Mouse (Mus musculus) CH12.LX (cell line): ENCODE results near the gene Adamts6. TPM values are rescaled to one million over a fixed set of nuclear protein-coding genes. Genes with fewer than 3 reads are reported as not detected.

ENCODE experiments used
- DNase-seq: peaks from one replicate; pipeline ENCODE4 v3.0.0-alpha.2; 2013; ENCODE audit errors: extremely low read depth
- H3K27ac ChIP-seq: 2 replicates; pipeline ENCODE4 v1.5.1; 2012; ENCODE audit warnings: low read depth, mild to moderate bottlenecking, control low read depth, moderate library complexity; ENCODE audit not compliant: insufficient read depth
- H3K27me3 ChIP-seq: replicated peaks from 2 replicates; pipeline ENCODE3; 2012; ENCODE audit warnings: inconsistent platforms
- H3K36me3 ChIP-seq, 2 experiments: replicated peaks in 1 of 2; 2 replicates each; pipeline versions ENCODE3 to v1.6.1; 2012; ENCODE audit warnings: inconsistent platforms in 1 of 2, low read length in 1 of 2, mild to moderate bottlenecking in 1 of 2, mixed read lengths in 1 of 2, moderate library complexity in 1 of 2; ENCODE audit not compliant: control insufficient read depth in 1 of 2, insufficient read depth in 1 of 2
- H3K4me1 ChIP-seq, 2 experiments: 2 replicates each; pipeline ENCODE4 v1.6.1; 2012; ENCODE audit warnings: inconsistent platforms in 1 of 2, moderate library complexity in 1 of 2; ENCODE audit not compliant: insufficient read depth in 2 of 2, control insufficient read depth in 1 of 2
- H3K4me2 ChIP-seq: 2 replicates; pipeline ENCODE4 v1.6.1; 2012; ENCODE audit warnings: low read depth, mild to moderate bottlenecking, control low read depth; ENCODE audit not compliant: poor library complexity, insufficient read depth, severe bottlenecking
- H3K4me3 ChIP-seq, 3 experiments: fragments of 150-350 bp in 1 of 3; sonication (generic) in 1 of 3; replicated peaks in 1 of 3; 2 replicates each; pipeline versions ENCODE3 to v1.5.1; 2011 to 2012; ENCODE audit warnings: low read depth in 2 of 3, low read length in 2 of 3, mild to moderate bottlenecking in 2 of 3, moderate library complexity in 2 of 3, control low read depth in 1 of 3, improper control_type of control experiment in 1 of 3, inconsistent platforms in 1 of 3, mixed read lengths in 1 of 3; ENCODE audit not compliant: poor library complexity in 1 of 3
- H3K79me2 ChIP-seq: replicated peaks from 2 replicates; pipeline ENCODE4 v1.6.1; 2012; ENCODE audit warnings: mild to moderate bottlenecking, moderate library complexity; ENCODE audit not compliant: control insufficient read depth, poor library complexity, insufficient read depth, severe bottlenecking; ENCODE audit errors: extremely low read depth
- H3K9ac ChIP-seq: 2 replicates; pipeline ENCODE4 v1.6.1; 2012; ENCODE audit warnings: low read depth, mild to moderate bottlenecking, control low read depth, moderate library complexity; ENCODE audit not compliant: insufficient read depth
- H3K9me3 ChIP-seq: replicated peaks from 2 replicates; pipeline ENCODE3; 2012; ENCODE audit warnings: low read length, inconsistent platforms, mixed read lengths
- BHLHE40 ChIP-seq: IDR thresholded peaks from 2 replicates; pipeline ENCODE4 v1.6.1; 2011; ENCODE audit warnings: mild to moderate bottlenecking, low read depth, low read length, improper control_type of control experiment
- CTCF ChIP-seq, 2 experiments: IDR thresholded peaks in 1 of 2; conservative IDR thresholded peaks in 1 of 2; 2 replicates each; pipeline ENCODE4 v1.5.1; 2011 to 2012; ENCODE audit warnings: low read depth in 2 of 2, low read length in 2 of 2, improper control_type of control experiment in 1 of 2, inconsistent platforms in 1 of 2, mild to moderate bottlenecking in 1 of 2, moderate library complexity in 1 of 2
- E2F4 ChIP-seq: IDR thresholded peaks from 2 replicates; pipeline ENCODE4 v1.6.1; 2011; ENCODE audit warnings: low read depth, low read length, improper control_type of control experiment; ENCODE audit not compliant: insufficient replicate concordance
- EP300 ChIP-seq: IDR thresholded peaks from 2 replicates; pipeline ENCODE4 v1.6.1; 2011; ENCODE audit warnings: low read length, improper control_type of control experiment
- JUN ChIP-seq: IDR thresholded peaks from 2 replicates; pipeline ENCODE4 v1.6.1; 2011; ENCODE audit warnings: low read depth, mild to moderate bottlenecking, low read length, improper control_type of control experiment, moderate library complexity; ENCODE audit not compliant: insufficient read depth
- JUND ChIP-seq: conservative IDR thresholded peaks from 2 replicates; pipeline ENCODE4 v1.6.1; 2011; ENCODE audit warnings: low read depth, low read length, improper control_type of control experiment
- MAFK ChIP-seq: IDR thresholded peaks from 2 replicates; pipeline ENCODE4 v1.6.1; 2011; ENCODE audit warnings: low read length, improper control_type of control experiment; ENCODE audit not compliant: insufficient replicate concordance
- MAX ChIP-seq: IDR thresholded peaks from 2 replicates; pipeline ENCODE4 v1.6.1; 2011; ENCODE audit warnings: low read length, improper control_type of control experiment
- MEF2A ChIP-seq: IDR thresholded peaks from 2 replicates; pipeline ENCODE4 v1.6.1; 2014; ENCODE audit warnings: low read depth, mild to moderate bottlenecking, inconsistent platforms, low read length, improper control_type of control experiment, borderline replicate concordance
- NELFE ChIP-seq: IDR thresholded peaks from 2 replicates; pipeline ENCODE4 v1.6.1; 2011; ENCODE audit warnings: low read depth, low read length, improper control_type of control experiment
- POLR2A ChIP-seq: IDR thresholded peaks from 2 replicates; pipeline ENCODE4 v1.6.1; 2011; ENCODE audit warnings: low read depth, mild to moderate bottlenecking, improper control_type of control experiment, low read length
- SMC3 ChIP-seq: IDR thresholded peaks from 2 replicates; pipeline ENCODE4 v1.6.1; 2011; ENCODE audit warnings: low read depth, low read length, improper control_type of control experiment
- TBP ChIP-seq: conservative IDR thresholded peaks from 2 replicates; pipeline ENCODE4 v1.6.1; 2011; ENCODE audit warnings: low read depth, low read length, improper control_type of control experiment
- USF1 ChIP-seq: IDR thresholded peaks from 2 replicates; pipeline ENCODE4 v1.6.1; 2014; ENCODE audit warnings: low read depth, mild to moderate bottlenecking, inconsistent platforms, low read length, improper control_type of control experiment
- ZMIZ1 ChIP-seq: IDR thresholded peaks from 2 replicates; pipeline ENCODE4 v1.6.1; 2012; ENCODE audit warnings: low read depth, mild to moderate bottlenecking, inconsistent platforms, low read length, improper control_type of control experiment
- dilution Hi-C: fragments of 300-500 bp; cut with MboI; formaldehyde crosslinking; loops from 2 replicates; pipeline ENCODE4 v1.14.3; 2020; ENCODE audit warnings: low sequenced_read_pairs; ENCODE audit not compliant: extremely low pct_unique_long_range_greater_than_20kb, extremely low pct_ligation_motif_present
- in situ Hi-C: fragments of 300-500 bp; cut with MboI; formaldehyde crosslinking; loops from 3 replicates; pipeline ENCODE4 v1.14.3; 2019; ENCODE audit warnings: low sequenced_read_pairs, low pct_ligation_motif_present, low pct_unique_long_range_greater_than_20kb, mixed read lengths
- polyA plus RNA-seq: library from polyadenylated mRNA; unstranded; fragments of >175 nt; gene quantifications from 2 replicates; pipeline ENCODE4 v1.2.1, GENCODE M21; 2012; ENCODE audit warnings: low read depth; ENCODE audit not compliant: insufficient read length
- total RNA-seq, 2 experiments: library from RNA; depleted of rRNA; stranded (reverse); fragments of 300-350 nt in 1 of 2; fragments of >200 nt in 1 of 2; gene quantifications; 2 replicates each; pipeline ENCODE4 v1.2.3; 2012 to 2014

Adamts6 gene
- total and polyA plus RNA-seq, 3 experiments: 0.34 to 1.1 (median 0.72) TPM

GRCm38 (mm10) chr13:104525656-104526055, 238.0 kb downstream of the Adamts6 start:
- TF ChIP-seq NELFE: no peak
- no peak for TF ChIP-seq JUN
- no peak for TF ChIP-seq MAFK
- TF ChIP-seq USF1: no peak
- TF ChIP-seq ZMIZ1: no peak
- Histone ChIP-seq H3K27ac (no peak overlapping the region), H3K4me3 (no peak overlapping the region), H3K36me3 (no peaks in the 10 kb centered on the region), H3K4me1 (no peaks in the 10 kb centered on the region), H3K79me2 (no peaks in the 10 kb centered on the region), H3K4me2 (no peak overlapping the region), H3K9ac (no peak overlapping the region), H3K9me3 (peaks cover 3% of the 10 kb centered on the region), H3K27me3 (no peaks in the 10 kb centered on the region)
- dilution Hi-C loops: no loop called here
- in situ Hi-C loops: no loop called here
- no peak for DNase-seq

GRCm38 (mm10) chr13:104529238-104529637, 241.6 kb downstream of the Adamts6 start:
- no peak overlapping the region for H3K4me3 ChIP-seq
- no peaks in the 10 kb centered on the region for H3K79me2 ChIP-seq
- no peak overlapping the region for H3K27ac ChIP-seq
- no peaks in the 10 kb centered on the region for H3K9me3 ChIP-seq
- no peaks in the 10 kb centered on the region for H3K27me3 ChIP-seq
- TF ChIP-seq NELFE (no peak), BHLHE40 (no peak), JUN (no peak), CTCF (conservative IDR thresholded peaks at IDR 0.05 in 1 of 2, IDR thresholded peaks at IDR 0.05 in 1 of 2; ENCODE audit: low read depth in 2 of 2, low read length in 2 of 2) (no peak), POLR2A (no peak), TBP (no peak), MAX (no peak), EP300 (no peak), SMC3 (no peak)
- dilution Hi-C loops: no loop called here
- no peaks in the 10 kb centered on the region for H3K36me3 ChIP-seq
- H3K4me1 ChIP-seq: no peaks in the 10 kb centered on the region
- H3K9ac ChIP-seq: no peak overlapping the region
- no peak overlapping the region for H3K4me2 ChIP-seq
- in situ Hi-C loops: no loop called here
- no peak for DNase-seq

- Histone ChIP-seq H3K4me1 (no peaks in the 10 kb centered on the region), H3K4me3 (no peak overlapping the region), H3K4me2 (no peak overlapping the region), H3K27ac (no peak overlapping the region), H3K79me2 (no peaks in the 10 kb centered on the region), H3K9ac (no peak overlapping the region), H3K27me3 (no peaks in the 10 kb centered on the region)
- no peak for DNase-seq
- dilution Hi-C loops (no loop called here), in situ Hi-C loops (no loop called here)
- no peak for TF ChIP-seq USF1
- no peak for TF ChIP-seq TBP
- TF ChIP-seq E2F4: no peak
- no peak for TF ChIP-seq JUND
- no peak for TF ChIP-seq MEF2A
- no peak for TF ChIP-seq EP300
- TF ChIP-seq, all 38 proteins: peak for 0
- Histone ChIP-seq H3K36me3 (no peaks in the 10 kb centered on the region), H3K9me3 (no peaks in the 10 kb centered on the region)
Measured at GRCm38 (mm10) chr13:104531841-104532240, 244.2 kb downstream of the Adamts6 start.
